Mouse (Mus musculus) layer of hippocampus, adult 11-12 months (tissue): ENCODE measurements around the gene Myo5c.

Experiments used
- DNase-seq: peaks from one replicate; pipeline ENCODE4 v3.0.0; 2022; ENCODE audit warnings: low spot score

The Myo5c gene

DNA sequence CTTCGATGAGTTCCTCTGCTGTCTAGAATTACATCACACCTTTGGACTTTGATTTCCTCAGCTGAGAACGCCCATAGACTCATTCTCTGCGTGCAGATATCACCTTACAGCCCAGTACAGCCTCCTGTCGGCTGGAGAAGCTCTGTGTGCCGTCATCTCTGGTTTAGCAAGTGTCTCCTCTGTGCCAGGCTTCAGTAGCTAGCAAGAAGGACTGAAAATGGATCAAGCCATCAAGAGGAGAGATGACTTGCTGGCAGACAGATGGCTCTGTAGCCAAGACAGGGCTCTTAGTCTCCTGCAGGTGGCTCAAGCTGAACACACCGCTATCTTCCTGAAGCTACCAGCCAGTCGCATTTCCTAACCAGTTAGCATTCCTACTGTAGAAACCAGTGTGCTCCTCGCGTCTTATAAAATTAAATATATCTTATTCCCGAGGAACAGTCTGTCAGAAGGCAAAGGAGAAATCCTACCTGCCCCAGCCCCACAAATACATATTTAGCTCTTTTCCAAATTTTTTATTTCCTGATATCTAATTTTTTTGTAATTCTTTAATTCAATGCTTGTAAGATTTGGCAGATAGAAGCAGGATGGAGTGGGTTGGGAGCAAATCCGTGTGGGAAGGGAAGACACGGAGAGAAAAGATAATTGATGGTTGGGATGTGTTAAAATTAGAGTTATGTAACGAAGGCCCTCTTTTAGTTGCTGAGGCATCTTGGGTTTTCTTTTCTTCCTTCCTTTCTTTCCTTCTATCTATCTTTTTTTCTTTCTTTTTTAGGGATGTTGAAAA is 90.5 kb downstream of the Myo5c start:
- no peak for DNase-seq

GRCm38 (mm10) chr9:75328047-75328446 is 96.2 kb downstream of the Myo5c start:
- DNase-seq: no peak

- peak; percentile 33 for DNase-seq
Measured at GRCm38 (mm10) chr9:75330821-75331220, 99.0 kb downstream of the Myo5c start.

- no peak for DNase-seq
Measured at GRCm38 (mm10) chr9:75334440-75334839, 102.6 kb downstream of the Myo5c start.

- DNase-seq: peak; percentile 65
Measured at GRCm38 (mm10) chr9:75338016-75338415, 106.2 kb downstream of the Myo5c start.

GRCm38 (mm10) chr9:75342433-75342832 is 110.6 kb downstream of the Myo5c start:
- no peak for DNase-seq

GRCm38 (mm10) chr9:75347458-75347857 is 115.6 kb downstream of the Myo5c start, which contains the start of gene Bcl2l10:
Gene Bcl2l10, plus strand, starts transcription at chr9:75347758.
- no peak for DNase-seq

DNA sequence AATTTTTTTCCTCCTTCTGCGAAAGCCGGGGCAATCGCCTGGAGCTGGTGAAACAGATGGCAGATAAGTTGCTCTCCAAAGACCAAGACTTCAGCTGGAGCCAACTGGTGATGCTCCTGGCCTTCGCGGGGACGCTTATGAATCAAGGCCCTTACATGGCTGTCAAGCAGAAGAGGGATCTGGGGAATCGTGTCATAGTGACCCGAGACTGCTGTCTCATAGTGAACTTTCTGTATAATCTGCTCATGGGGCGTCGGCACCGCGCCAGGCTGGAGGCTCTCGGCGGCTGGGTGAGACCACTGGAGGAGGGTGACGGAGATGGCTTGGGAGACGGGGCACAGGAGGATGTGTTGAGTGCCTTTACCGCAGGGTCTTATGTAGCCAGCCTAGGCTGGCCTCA is 116.2 kb downstream of the Myo5c start:
- no peak for DNase-seq

- no peak for DNase-seq
Measured at GRCm38 (mm10) chr9:75348641-75349040, 116.8 kb downstream of the Myo5c start.

DNA sequence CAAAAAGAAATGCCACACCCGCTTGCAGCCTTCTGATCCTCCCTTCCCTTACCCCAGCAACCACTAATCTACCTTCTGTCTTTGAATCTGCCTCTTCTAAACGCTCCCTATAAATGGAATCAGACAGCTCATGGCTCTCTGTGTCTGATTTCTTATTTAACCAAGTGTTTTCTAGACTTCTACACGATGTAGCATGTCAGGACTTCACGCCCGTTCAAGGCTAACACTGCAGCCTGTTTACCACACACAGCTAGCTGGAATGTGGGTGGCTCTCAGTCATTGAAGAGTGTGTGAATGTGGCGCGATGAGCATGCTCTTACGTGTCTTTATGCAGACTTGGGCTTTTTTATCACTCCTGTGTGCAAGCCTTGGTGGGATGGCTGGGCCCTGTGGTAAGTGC is 121.3 kb downstream of the Myo5c start:
- DNase-seq: no peak
